Mouse (Mus musculus) layer of hippocampus, adult 9-11 months (tissue): ENCODE data around the gene Rps27a.
"Not testable (repeated sequence)": the region's sequence is repeated elsewhere in the genome, so short reads cannot be mapped to it uniquely, and the experiment has no call there.

Source experiments
- DNase-seq: peaks from one replicate; pipeline ENCODE4 v3.0.0; 2022

Gene Rps27a

DNA sequence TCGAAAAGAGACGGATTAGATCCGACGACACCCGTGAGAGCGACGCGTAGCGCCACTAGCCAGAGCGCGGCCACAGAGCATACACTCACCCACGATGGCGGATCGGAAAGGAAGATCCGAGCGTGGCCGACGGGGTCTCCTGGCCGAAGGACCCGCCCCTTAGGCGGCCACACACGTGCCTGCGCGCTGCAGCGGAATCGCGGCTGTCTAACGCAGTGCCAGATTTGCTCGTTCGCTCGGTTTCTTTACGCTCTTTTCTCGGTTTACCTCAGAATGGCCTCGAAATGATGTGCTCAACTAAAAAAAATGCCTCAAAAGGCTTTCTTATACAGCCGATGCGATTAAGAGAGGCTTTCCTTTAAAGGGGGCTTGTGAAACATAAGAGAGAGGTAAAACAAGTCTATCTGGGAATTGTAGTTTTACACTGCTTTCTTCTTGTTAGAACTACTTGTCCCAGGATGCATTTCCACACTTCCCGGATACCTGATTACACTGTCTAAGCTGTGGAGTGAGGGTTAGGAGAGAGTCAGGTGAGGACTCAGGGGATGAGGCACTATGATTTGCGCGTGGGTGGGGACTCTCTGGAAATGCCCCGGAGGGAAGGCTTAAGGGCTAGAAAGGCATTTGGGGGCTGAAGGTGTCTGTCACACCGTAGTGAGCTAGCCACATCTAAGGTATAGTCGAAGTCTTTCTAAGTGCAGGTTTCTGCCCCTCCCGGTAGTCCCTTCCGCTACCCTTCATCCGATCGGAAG lies at the start of gene Rps27a, which contains the start of gene Clhc1:
Rps27a (minus strand) TSS at position 358 of the 752 bp plus-strand sequence.
Clhc1 (plus strand) TSS at position 199 of the 752 bp plus-strand sequence.
- peak; percentile 91 for DNase-seq

DNA sequence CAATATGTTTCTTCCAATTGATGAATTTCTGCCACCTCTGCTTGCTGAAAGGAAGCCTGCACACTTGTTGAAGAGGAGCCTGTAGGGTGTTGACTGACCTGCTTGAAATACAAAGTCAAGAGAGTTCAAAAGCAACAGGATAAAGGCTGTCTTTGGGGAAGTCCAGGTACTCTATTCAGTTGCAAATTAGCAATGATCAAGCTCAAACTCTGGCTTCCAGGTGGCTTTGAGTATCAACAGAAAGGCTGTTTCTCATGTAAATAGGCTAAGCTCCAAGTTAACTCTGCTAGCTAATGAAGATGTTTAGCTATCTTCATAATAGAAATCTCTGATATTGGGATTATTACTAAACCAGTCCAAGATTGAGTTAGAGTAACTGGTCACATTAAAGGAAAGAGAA lies 49.2 kb upstream of the Rps27a start:
- DNase-seq, result no peak

DNA sequence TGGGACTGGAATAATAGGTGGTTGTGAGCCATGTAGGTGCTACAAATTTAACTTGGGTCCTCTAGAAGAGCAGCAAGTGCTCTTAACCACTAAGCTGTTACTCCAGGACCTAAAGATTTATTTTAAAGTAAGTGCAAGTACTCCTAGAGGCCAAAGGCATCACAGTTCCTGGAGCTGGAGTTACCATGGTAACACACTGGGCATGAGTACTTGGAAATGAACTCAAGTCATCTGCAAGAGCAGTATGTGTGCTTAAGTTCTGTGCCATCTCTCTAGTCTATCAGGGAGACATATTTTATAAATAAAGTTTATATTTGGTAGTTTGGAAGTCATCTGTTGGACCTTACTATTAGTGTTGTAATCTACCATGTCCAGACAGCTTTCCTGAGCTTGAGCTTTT lies 47.3 kb upstream of the Rps27a start:
- DNase-seq, result no peak

DNA sequence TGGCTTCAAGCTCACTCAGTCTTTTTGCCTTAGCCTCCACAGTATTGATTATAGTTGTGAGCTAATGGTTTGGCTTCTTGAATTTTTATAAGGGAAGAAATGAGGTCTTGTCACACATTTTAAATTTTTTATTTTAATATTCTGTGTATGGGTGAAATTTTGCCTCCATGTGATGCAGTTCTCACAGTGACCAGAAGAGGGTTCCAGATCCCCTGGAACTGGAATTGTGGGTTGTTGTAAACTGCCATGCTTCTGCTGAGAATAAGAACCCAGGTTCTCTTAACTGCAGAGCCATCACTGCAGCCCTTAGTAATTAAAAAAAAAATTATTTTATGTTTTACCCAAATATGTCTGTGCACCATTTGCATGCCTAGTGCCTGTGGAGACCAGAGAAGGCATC lies 31.7 kb upstream of the Rps27a start:
- no peak for DNase-seq

DNA sequence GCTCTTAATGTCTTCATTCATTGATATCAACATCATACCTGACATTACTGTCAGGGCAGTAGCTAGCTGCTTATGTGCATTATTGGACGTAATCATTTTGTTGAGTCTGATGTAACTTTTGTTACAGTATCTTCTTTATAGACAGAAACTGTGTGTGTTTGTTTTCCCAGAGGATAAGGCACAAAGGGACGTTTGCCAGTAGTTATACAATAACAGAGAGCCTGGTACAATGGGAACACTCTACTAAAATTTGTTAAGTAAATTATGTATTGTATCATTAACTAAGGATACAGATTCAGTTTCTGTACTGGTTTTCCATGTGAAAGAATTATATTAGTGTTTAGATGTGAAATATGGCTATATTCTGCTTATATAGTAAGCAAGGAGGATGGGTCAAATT lies 24.7 kb upstream of the Rps27a start:
- no peak for DNase-seq

DNA sequence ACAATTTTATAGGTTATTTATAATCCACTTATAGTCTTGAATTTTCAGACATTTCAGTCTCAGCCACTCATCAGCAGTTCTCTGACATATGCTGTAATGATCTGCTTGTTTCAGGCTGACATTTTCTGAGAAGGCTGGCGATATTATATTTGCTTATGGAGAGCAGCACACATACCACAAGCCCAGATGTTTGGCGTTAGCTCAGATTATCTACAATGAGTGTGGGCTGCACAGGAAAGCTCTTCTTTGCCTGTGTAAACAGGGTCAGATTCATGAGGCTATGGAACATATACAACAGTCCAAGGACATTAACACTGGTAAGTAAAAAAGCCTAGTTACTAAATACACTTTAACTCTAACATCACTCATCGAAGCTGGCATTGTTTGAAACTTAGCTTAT lies 23.6 kb upstream of the Rps27a start:
- DNase-seq, result no peak

DNA sequence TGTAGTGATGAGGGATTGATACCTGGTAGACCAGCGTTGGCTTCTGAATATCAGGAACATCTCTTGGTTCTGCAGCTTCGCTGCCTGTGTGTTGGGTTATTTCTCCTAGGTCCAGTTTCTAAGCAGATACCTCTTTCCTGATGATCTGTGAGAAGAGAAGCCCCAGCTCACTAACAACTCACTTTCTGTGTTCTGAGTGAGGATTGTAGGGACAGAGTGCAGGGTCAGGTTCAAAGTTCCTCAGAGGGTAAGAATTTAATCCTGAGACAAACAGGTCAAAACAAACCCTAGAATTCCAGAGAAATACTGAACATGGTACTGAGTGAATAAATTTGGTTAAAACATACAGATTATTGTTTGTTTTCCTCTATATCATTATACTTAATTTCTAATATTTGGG lies 15.5 kb upstream of the Rps27a start:
- no peak for DNase-seq

DNA sequence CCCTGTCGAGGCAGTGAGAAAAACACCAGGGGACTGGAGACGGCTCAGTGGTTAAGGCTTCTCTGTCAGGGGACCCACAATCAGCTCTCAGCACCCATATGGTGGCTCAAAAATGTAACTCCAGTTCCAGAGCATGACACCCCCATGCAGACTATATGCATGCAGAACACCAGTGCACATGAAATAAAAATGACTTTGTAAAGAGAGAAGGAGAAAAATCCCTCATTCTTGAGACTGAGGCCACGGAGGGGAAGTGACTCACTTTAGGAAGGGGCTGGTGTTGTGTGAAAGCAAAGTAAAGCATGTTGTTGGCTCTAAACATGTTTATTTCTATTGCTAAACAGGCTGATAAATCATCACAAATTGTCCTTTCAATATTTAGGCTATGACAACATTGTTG lies 13.1 kb upstream of the Rps27a start:
- DNase-seq, result no peak

DNA sequence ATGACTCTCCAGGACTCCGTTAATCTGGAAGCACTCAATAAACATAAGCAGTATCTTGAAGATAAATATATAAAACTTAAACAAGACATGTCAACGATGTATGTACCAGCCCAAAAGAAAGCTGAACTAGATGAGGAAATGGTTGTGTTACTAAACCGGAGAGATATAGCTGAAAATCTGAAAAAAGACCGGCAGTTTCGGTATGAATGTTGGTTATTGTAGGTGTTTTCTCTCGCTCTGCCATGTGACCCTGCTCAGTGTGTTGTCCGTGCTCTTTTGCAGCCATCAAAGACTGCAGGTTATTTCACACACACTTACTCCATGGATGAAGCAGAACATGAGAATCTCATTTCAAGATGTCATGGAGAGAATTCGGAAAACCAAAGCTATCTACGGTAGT lies 12.5 kb upstream of the Rps27a start:
- no peak for DNase-seq

DNA sequence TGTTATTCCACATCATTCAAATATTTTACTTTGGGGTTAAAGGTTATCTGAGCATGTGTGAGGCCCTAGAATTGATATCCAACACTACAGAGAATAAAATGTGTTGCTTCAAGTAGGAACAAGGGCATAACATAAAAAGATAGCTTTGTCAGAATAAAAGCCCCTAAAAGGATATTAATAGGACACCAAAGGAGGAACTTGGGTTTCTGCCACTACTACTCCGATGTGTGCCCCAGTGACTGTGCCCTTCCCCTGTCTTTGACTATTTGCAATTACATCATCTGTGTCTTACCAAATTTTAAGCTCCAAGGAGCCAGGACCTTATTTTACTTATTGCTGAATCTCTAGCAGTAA lies 1.5 kb upstream of the Rps27a start:
- DNase-seq, result no peak

DNA sequence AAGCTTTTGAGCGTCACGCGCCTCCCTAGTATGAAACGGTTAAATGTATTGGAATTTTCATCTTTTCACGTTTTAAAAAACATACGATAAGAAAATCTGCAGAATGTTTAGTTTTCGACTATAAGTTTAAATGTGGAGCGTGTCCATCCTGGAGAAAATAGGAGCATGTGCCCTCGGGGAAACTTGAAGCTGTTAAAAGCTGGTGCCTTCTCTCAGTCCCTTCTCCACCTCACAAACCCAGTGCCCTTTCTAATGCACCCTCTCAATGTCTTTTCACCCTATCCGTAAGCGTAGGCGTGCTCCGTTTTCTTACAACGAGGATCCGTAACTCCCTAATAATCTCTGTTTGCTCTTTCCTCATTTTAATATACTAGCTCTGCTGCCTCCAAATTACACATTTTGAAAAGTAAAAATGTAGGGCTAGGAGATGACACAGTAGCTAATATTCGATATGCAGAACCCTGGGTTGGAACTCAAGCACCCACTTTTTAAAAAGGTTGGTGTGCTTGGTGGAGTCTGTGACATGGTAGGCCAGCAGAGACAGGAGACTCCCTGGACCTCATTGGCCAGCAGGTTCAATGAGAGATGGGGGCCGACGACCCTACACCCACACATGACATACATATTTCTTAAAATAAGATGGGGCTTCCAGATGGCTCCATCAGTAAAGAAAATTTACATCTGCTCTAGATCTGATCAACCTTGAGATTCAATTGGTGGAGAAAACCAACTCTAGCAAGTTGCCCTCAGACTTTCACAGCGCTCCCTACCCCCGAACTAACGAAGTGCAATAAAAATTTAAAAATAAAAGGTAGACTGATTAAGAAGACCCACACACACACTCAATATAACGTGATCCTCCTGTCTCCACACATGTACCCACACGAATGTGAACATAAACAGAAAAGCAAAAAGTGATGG lies 855 bp upstream of the Rps27a start:
- DNase-seq, result no peak

DNA sequence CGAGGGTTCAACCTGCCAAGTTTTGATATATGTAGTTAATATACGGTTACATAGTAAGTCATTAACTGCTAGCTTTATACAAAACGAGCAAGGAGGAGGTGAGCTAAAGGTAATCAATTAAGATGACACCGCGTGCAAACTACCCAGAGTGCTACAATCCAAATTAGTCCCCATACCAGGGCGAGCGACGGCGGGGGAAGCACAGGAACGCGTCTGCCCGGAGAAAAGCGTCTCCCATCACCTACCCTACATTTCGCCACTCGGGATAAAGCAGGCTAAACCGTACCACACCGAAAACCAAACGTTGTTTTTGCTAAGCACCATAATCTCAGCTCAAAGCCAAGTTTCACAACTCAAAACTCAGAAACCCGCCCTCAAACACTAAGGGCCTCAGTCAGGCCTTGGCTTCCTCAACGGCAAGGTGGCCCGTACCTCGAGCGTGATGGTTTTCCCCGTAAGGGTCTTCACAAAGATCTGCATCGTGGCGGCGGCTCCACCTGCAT lies 609 bp downstream of the Rps27a start:
- DNase-seq, result no peak

DNA sequence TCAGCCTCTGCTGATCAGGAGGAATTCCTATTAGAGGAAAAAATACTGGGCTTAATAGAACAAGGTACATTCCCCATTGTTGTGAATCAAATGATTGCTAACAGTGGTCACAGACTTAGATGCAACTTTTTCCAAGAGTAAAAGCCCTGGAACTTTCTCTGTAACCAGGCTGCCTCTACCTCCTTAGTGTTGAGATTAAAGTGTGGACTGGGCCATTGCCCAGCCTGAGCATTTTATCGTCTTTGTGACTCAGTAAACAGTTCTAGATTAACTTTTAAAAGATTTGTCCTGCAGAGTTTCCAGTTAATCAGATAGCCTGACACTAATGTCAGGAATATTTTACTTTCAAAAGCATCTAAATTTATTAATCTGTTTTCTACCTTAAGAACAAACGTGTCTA lies 1.1 kb downstream of the Rps27a start:
- DNase-seq, result no peak

DNA sequence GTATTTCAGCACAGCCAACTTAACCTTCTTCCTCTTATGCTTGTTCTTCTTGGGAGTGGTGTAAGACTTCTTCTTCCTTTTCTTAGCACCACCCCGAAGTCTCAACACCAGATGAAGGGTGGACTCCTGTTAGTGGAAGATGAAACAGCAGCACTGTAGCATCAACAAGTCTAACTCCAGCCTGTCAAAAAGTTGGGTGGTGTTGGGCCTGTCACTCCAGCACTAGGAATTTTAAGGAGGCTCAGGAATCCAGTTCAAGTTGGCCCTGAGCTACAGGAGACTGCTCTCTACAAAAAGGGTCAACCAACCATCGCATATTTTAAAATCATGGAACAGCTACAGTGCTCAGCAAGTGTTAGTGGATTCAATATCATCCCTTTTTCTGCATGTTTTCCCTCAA lies 1.6 kb downstream of the Rps27a start:
- DNase-seq, result not testable (repeated sequence)

DNA sequence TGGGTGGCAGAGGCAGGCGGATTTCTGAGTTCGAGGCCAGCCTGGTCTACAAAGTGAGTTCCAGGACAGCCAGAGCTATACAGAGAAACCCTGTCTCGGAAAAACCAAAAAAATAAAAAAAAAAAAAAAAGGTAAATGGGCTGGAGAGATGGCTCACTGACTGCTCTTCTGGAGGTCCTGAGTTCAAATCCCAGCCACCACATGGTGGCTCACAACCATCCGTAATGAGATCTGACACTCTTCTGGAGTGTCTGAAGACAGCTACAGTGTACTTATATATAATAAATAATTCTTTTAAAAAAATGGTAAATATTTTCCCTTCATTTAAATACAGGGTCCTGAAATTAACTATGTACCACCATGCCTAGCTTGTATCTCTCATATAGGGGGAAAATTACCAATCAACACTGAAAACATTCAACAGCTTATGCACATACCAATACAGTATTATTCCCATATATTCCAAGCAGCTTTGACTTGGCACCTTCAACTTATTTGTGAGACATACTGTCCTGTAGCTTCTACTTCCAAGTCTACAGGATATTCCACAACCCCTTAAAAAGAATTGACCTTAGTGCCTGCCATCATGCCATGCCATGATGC lies 2.7 kb downstream of the Rps27a start:
- DNase-seq, result not testable (repeated sequence)

DNA sequence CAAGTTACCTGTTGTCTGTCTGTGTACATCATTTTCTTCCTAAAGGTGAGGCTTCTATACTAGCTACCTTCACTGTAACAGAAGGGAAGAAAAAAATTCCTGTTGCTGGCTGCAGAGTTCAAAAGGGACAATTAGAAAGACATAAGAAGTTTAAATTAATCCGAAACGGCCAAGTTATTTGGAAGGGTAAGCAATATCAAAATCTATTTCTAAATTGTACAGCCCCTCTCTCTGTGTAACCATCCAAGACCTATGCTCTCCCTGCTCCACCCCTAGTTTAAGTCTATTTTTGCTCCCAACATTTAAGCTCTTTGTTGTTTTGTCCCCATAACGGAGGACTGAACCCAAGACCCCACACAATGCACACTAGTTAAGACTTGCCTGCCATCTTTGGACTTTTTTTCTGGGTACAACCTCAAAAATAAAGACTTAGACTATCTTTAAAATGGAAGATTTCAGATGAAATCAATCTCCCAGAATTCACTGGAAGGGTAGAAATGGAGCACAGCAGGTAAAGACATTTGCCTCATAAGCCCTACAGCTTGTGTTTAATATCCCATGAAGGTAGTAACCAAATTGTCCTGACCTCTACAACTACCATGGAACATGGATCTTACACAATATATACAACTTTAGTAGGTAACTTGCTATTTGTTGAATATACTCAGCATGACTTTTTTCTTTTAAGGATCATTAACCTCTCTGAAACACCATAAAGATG lies 3.5 kb downstream of the Rps27a start:
- DNase-seq, result no peak

DNA sequence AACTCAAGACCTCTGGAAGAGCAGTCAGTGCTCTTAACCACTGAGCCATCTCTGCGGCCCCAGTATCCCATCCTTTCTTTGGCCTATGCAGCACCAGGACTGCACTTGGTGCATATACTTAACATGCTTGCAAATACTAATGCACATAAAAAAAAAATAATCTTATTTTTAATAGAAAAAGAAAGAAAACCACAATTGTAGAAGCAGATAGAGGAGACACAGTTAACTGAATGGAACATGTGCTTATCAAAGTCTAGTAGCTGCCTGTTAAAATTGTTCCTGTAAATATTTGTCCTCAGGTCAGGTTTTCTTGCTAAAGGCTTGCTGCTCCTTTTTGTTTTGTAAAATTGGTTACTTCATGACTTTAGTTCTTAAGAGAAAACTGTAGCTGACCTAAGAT lies 9.7 kb downstream of the Rps27a start:
- no peak for DNase-seq

DNA sequence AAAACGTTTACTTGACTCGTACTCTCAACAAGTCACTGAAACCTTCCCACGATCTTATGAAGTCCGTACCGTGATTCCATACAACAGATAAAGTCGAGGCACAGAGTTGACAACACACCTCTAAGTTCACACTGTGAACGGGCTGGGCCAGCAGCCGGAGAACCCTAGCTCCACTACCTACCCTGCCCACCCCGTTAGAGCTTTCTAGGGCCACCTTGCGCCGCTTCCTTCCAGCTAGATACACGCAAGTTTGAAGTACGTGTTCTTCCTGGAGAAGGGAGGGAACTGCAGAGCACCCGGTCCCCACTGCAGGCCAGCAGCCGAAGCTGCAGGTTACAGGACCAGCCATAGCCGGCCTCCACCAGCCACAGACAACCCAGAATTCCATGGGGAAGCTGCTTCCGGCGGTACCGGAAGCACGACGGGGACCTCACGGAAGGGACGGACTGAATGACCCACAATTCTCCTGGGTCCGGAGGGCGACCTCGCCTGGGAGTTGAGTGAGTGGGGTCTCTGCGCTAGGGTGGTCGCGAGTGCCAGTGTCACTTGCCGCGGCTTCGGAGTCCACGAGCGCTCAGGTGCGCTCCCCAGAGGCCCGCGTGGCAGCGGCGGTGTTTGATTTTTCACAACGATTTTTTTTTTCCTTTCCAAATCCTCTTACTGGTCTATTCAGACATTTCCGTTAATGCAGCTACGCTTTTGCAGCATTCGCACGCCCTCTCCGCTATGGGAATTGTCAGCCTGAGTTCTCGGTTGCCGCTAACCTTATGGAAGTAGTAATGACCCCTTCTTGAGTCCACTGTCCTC lies 21.7 kb downstream of the Rps27a start, which contains the start of gene Mtif2:
Mtif2 (plus strand) TSS at position 421 of the 807 bp plus-strand sequence.
- DNase-seq, result peak; percentile 67

DNA sequence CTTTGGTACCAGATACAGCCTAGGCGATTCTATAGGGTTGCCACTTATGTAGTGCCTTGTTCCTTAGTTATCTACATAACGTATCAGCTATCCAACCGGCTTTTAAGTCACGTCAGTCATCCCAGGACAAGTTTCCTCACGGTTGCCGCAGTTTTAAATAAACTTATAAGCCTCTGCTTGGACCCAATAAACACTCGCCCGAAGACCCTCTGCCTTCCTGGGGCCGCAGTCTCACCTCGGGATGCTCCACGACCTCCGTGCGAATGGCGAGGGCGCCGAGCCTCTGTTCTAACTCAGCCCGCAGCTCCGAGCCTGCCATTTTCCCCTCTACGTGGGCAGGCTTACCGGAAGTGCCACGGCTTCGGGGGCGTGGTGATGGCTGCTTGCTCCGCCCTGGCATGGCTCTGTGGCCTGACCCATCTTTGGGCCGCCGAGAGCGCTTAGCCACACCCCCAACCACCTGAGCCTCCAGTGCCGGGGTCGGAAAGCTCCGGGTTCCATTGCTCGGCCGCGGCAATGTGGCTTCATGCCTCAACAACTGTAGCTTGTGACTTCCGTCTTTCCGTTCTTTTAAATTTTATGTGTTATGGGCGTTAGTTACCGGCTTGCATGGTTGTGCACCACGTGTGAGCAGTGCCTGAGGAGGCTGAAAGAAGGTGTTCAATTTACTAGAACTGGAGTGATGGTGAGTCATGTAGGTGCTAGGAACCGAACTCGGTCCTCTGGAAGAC lies 33.1 kb downstream of the Rps27a start, which contains the start of gene Prorsd1:
Prorsd1 (minus strand) TSS at position 352 of the 731 bp plus-strand sequence.
- DNase-seq, result peak; percentile 82

DNA sequence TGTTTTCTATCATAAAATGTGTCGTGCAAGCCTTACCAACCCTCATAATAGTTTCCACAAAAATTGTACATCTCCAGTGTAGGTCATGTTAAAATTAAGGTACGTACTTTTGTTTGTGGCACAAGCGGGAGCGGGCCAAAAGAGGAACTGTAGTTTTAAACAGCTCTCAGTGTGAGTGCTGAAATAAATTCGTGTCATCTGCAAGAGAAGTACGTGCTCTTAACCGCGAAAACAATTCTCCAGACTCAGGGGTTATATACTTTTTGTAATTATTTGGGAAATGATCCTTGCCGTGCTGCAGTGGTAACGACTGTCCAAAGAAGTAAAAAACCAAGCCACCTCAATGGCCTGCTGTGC lies 33.6 kb downstream of the Rps27a start:
- DNase-seq, result no peak
